Mouse (Mus musculus): ENCODE results near the gene Nt5c3. TPM values are rescaled to one million over a fixed set of nuclear protein-coding genes. Genes with fewer than 3 reads are reported as not detected.

The Nt5c3 gene
- total and polyA plus RNA-seq, 2 experiments from 2014 or later: 38.4 to 155 TPM

DNA sequence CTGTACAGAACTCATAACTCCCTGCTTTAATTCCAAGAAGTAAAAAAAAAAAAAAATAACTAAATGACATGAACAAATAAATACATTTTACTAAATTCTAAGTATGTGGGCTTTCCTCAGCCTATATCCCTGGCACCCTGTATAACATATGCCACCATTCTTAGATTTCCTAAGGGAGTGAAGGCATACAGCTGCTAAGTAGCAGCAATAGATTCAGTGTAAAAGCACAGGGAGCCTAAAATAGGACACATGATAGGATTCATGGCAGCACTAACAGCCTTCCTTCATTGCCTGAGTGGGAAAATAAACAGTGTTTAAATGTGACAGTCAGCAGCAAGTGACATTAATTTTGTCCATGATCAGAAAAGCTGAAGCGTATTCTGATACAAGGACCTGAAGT, 19.4 kb downstream of the Nt5c3 start:
- Histone ChIP-seq H3K27ac (no peak overlapping the region), H3K4me2 (ENCODE audit: low read depth, low read length) (no peak overlapping the region), H3K27me3 (ENCODE audit: insufficient read depth, low read length) (no peaks in the 10 kb centered on the region), H3K4me3 (ENCODE audit: low read length) (no peak overlapping the region), H3K9ac (replicated peaks; ENCODE audit: low read length) (no peak overlapping the region), H3K4me1 (ENCODE audit: insufficient read depth, low read length) (no peaks in the 10 kb centered on the region), H3K36me3 (ENCODE audit: insufficient read depth, low read length) (no peaks in the 10 kb centered on the region), H3K9me3 (ENCODE audit: low read length) (no peaks in the 10 kb centered on the region)
- TF ChIP-seq CTCF (IDR thresholded peaks at IDR 0.05; ENCODE audit: low read depth): no peak
- WGBS: 88% methylated on average over 1 of the region's 1 CpGs
- no peak for DNase-seq (ENCODE audit: low spot score)
- ATAC-seq: no peak

- WGBS: 47% methylated on average over 6 of the region's 6 CpGs
Measured at GRCm38 (mm10) chr6:56903831-56904230, 19.9 kb downstream of the Nt5c3 start.

GRCm38 (mm10) chr6:56902606-56903520, 20.9 kb downstream of the Nt5c3 start:
- ATAC-seq: 0 out of 2 replicates have a peak, but pooled peaks have one; percentile 22

More at GRCm38 (mm10) chr6:56903831-56904230, 19.9 kb downstream of the Nt5c3 start:
- Histone ChIP-seq H3K27ac (no peak overlapping the region), H3K4me1 (ENCODE audit: insufficient read depth, low read length) (no peaks in the 10 kb centered on the region), H3K4me2 (ENCODE audit: low read depth, low read length) (no peak overlapping the region), H3K9me3 (ENCODE audit: low read length) (no peaks in the 10 kb centered on the region), H3K27me3 (ENCODE audit: insufficient read depth, low read length) (no peaks in the 10 kb centered on the region), H3K9ac (replicated peaks; ENCODE audit: low read length) (no peak overlapping the region), H3K36me3 (ENCODE audit: insufficient read depth, low read length) (no peaks in the 10 kb centered on the region), H3K4me3 (ENCODE audit: low read length) (no peak overlapping the region)
- ATAC-seq (0 out of 2 replicates have a peak, but pooled peaks have one; percentile 48), DNase-seq (ENCODE audit: low spot score) (no peak)
- TF ChIP-seq CTCF (IDR thresholded peaks at IDR 0.05; ENCODE audit: low read depth): no peak

GRCm38 (mm10) chr6:56901824-56902386, 21.8 kb downstream of the Nt5c3 start:
- 29% methylated on average over 12 of the region's 12 CpGs for WGBS
- no peak overlapping the region for H3K4me3 ChIP-seq (ENCODE audit: low read length)
- no peaks in the 10 kb centered on the region for H3K9me3 ChIP-seq (ENCODE audit: low read length)
- no peak for TF ChIP-seq CTCF (IDR thresholded peaks at IDR 0.05; ENCODE audit: low read depth)
- no peaks in the 10 kb centered on the region for H3K36me3 ChIP-seq (ENCODE audit: insufficient read depth, low read length)
- DNase-seq (ENCODE audit: low spot score): peak; percentile 7
- no peaks in the 10 kb centered on the region for H3K4me1 ChIP-seq (ENCODE audit: insufficient read depth, low read length)
- H3K27ac ChIP-seq: no peak overlapping the region
- H3K9ac ChIP-seq (replicated peaks; ENCODE audit: low read length): no peak overlapping the region
- no peaks in the 10 kb centered on the region for H3K27me3 ChIP-seq (ENCODE audit: insufficient read depth, low read length)
- peak overlapping the region; percentile 35; the same call in 1 of the 2 replicates for H3K4me2 ChIP-seq (ENCODE audit: low read depth, low read length)
- ATAC-seq: no peak

More at GRCm38 (mm10) chr6:56902606-56903520, 20.9 kb downstream of the Nt5c3 start:
- H3K27ac ChIP-seq: no peak overlapping the region
- no peak for DNase-seq (ENCODE audit: low spot score)
- no peaks in the 10 kb centered on the region for H3K36me3 ChIP-seq (ENCODE audit: insufficient read depth, low read length)
- no peak overlapping the region for H3K4me2 ChIP-seq (ENCODE audit: low read depth, low read length)
- no peaks in the 10 kb centered on the region for H3K27me3 ChIP-seq (ENCODE audit: insufficient read depth, low read length)
- no peaks in the 10 kb centered on the region for H3K4me1 ChIP-seq (ENCODE audit: insufficient read depth, low read length)
- no peak overlapping the region for H3K4me3 ChIP-seq (ENCODE audit: low read length)
- WGBS: 78% methylated on average over 7 of the region's 7 CpGs
- no peak overlapping the region for H3K9ac ChIP-seq (replicated peaks; ENCODE audit: low read length)
- TF ChIP-seq CTCF (IDR thresholded peaks at IDR 0.05; ENCODE audit: low read depth): no peak
- H3K9me3 ChIP-seq (ENCODE audit: low read length): no peaks in the 10 kb centered on the region

DNA sequence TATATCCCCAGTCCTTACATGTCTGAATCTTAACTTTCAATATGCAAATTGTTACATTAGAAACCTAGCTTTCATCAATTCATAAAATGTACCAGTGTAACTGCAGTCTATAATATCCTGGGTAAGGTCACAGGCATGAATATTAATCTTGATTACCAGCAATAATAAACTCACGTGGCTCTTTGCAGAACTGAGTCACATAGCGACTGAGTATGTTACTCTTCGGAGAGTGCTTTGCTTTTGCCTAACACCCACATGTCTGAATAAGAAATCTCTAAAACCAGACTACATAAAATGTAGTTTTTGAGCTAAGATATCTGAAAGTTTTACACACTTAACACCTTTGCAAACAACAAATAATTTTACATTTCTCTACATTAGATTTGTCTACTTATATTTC, 22.4 kb downstream of the Nt5c3 start:
- Histone ChIP-seq H3K27ac (no peak overlapping the region), H3K4me2 (ENCODE audit: low read depth, low read length) (no peak overlapping the region), H3K36me3 (ENCODE audit: insufficient read depth, low read length) (no peaks in the 10 kb centered on the region), H3K9ac (replicated peaks; ENCODE audit: low read length) (no peak overlapping the region), H3K4me3 (ENCODE audit: low read length) (no peak overlapping the region), H3K4me1 (ENCODE audit: insufficient read depth, low read length) (no peaks in the 10 kb centered on the region), H3K27me3 (ENCODE audit: insufficient read depth, low read length) (no peaks in the 10 kb centered on the region), H3K9me3 (ENCODE audit: low read length) (no peaks in the 10 kb centered on the region)
- 65% methylated on average over 3 of the region's 3 CpGs for WGBS
- no peak for TF ChIP-seq CTCF (IDR thresholded peaks at IDR 0.05; ENCODE audit: low read depth)
- ATAC-seq (no peak), DNase-seq (ENCODE audit: low spot score) (no peak)

DNA sequence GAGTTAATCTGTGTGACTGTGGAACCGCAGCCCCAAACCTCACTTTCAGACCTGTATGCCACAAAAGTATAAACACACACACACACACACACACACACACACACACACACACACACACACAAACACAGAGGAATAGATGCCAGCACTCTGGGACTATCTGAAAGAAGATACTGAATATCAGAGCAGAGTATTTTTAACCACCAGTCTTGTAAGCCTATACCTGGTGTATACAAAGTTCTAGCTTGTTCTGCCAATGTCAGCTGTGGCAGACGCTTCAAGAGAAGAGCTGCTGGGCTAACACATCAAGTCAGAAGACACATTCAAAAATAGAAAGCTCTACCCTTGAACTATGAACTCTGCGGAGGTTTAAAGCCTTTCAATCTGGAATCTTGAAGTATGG, 24.1 kb downstream of the Nt5c3 start:
- Histone ChIP-seq H3K9me3 (ENCODE audit: low read length) (no peaks in the 10 kb centered on the region), H3K27me3 (ENCODE audit: insufficient read depth, low read length) (no peaks in the 10 kb centered on the region), H3K4me2 (ENCODE audit: low read depth, low read length) (no peak overlapping the region), H3K27ac (no peak overlapping the region), H3K4me3 (ENCODE audit: low read length) (no peak overlapping the region), H3K36me3 (ENCODE audit: insufficient read depth, low read length) (no peaks in the 10 kb centered on the region), H3K9ac (replicated peaks; ENCODE audit: low read length) (no peak overlapping the region), H3K4me1 (ENCODE audit: insufficient read depth, low read length) (no peaks in the 10 kb centered on the region)
- WGBS: 84% methylated on average over 3 of the region's 3 CpGs
- ATAC-seq (no peak), DNase-seq (ENCODE audit: low spot score) (no peak)
- no peak for TF ChIP-seq CTCF (IDR thresholded peaks at IDR 0.05; ENCODE audit: low read depth)
